Mouse (Mus musculus) hindbrain, embryonic 12.5 days (tissue): ENCODE measurements around the gene Catsper4. TPM values are rescaled to one million over a fixed set of nuclear protein-coding genes. Genes with fewer than 3 reads are reported as not detected.
A peak's percentile ranks its signal among the peaks of the same experiment; 100 is the strongest.

Experiments used
- ATAC-seq: fragments of 200-750 bp; cut with Nextera tagmentation; 2 replicates; pipeline ENCODE4 v1.8.0; 2017; ENCODE audit warnings: moderate TSS enrichment; ENCODE audit not compliant: low FRiP score
- H3K27ac ChIP-seq: fragments of 300-500 bp; sonication (generic); 2 replicates; pipeline ENCODE4 v1.5.1; 2016; ENCODE audit warnings: mild to moderate bottlenecking
- H3K27me3 ChIP-seq: fragments of 300-500 bp; sonication (generic); 2 replicates; pipeline ENCODE4 v1.6.1; 2016; ENCODE audit warnings: mild to moderate bottlenecking
- H3K36me3 ChIP-seq: fragments of 300-500 bp; sonication (generic); 2 replicates; pipeline ENCODE4 v1.6.1; 2016; ENCODE audit warnings: mild to moderate bottlenecking
- H3K4me1 ChIP-seq: fragments of 300-500 bp; sonication (generic); 2 replicates; pipeline ENCODE4 v1.6.1; 2016
- H3K4me2 ChIP-seq: fragments of 300-500 bp; sonication (generic); replicated peaks from 2 replicates; pipeline ENCODE4 v1.6.1; 2016; ENCODE audit warnings: mild to moderate bottlenecking
- H3K4me3 ChIP-seq: fragments of 300-500 bp; sonication (generic); 2 replicates; pipeline ENCODE4 v1.5.1; 2016; ENCODE audit warnings: mild to moderate bottlenecking
- H3K9ac ChIP-seq: fragments of 300-500 bp; sonication (generic); 2 replicates; pipeline ENCODE4 v1.6.1; 2016; ENCODE audit warnings: mild to moderate bottlenecking, moderate library complexity
- H3K9me3 ChIP-seq: fragments of 300-500 bp; sonication (generic); replicated peaks from 2 replicates; pipeline ENCODE4 v1.6.1; 2016; ENCODE audit warnings: mild to moderate bottlenecking
- WGBS: fragments of 180-500 bp; shearing (Covaris S2); methylation state at CpG from one replicate; pipeline ENCODE4 v1.1.7; 2016; 5-methylcytosine and 5-hydroxymethylcytosine counted together
- polyA plus RNA-seq: library from polyadenylated mRNA; unstranded; fragments of >200 nt; fragmentation: Nextera tagmentation; extraction: Ambion mirVana; gene quantifications from 2 replicates; pipeline ENCODE4 v1.2.1, GENCODE M21; 2016

The Catsper4 gene
- polyA plus RNA-seq, 1 experiment from 2014 or later = not detected

GRCm38 (mm10) chr4:134246719-134247258 lies 19.6 kb upstream of the Catsper4 start, which contains the start of gene Gm30191:
Gene Gm30191 (plus strand): TSS chr4:134246935.
- peaks cover 41% of the 10 kb centered on the region for H3K4me1 ChIP-seq
- peak within 1 kb of the TSS; percentile 83; the same call in 1 of the 2 replicates for H3K9ac ChIP-seq
- no peaks in the 10 kb centered on the region for H3K9me3 ChIP-seq
- H3K4me3 ChIP-seq = peak within 1 kb of the TSS; percentile 87
- H3K27me3 ChIP-seq = peaks cover 58% of the 10 kb centered on the region
- no peaks in the 10 kb centered on the region for H3K36me3 ChIP-seq
- H3K4me2 ChIP-seq = peak within 1 kb of the TSS; percentile 96
- 70% methylated on average over 7 of the region's 7 CpGs for WGBS
- no peak for ATAC-seq
- H3K27ac ChIP-seq = no peak within 1 kb of the TSS

- no peak overlapping the region for H3K9ac ChIP-seq
- H3K36me3 ChIP-seq = no peaks in the 10 kb centered on the region
- no peak for ATAC-seq
- peaks cover 36% of the 10 kb centered on the region for H3K4me1 ChIP-seq
- H3K27me3 ChIP-seq = peaks cover 52% of the 10 kb centered on the region
- H3K9me3 ChIP-seq = no peaks in the 10 kb centered on the region
- H3K4me3 ChIP-seq = no peak overlapping the region
- 0 out of 2 replicates have a peak overlapping the region, but pooled peaks have one; percentile 96 for H3K4me2 ChIP-seq
- 28% methylated on average over 4 of the region's 4 CpGs for WGBS
- H3K27ac ChIP-seq = no peak overlapping the region
Measured at GRCm38 (mm10) chr4:134246256-134246655, 19.1 kb upstream of the Catsper4 start.

GRCm38 (mm10) chr4:134245148-134245843 lies 18.1 kb upstream of the Catsper4 start, which contains the start of gene Zfp593:
Gene Zfp593 (minus strand): TSS chr4:134245592.
- Histone ChIP-seq H3K27ac (no peak within 1 kb of the TSS), H3K4me1 (peaks cover 26% of the 10 kb centered on the region), H3K36me3 (no peaks in the 10 kb centered on the region), H3K9me3 (no peaks in the 10 kb centered on the region), H3K4me2 (peak within 1 kb of the TSS; percentile 96), H3K27me3 (peaks cover 43% of the 10 kb centered on the region), H3K4me3 (peak within 1 kb of the TSS; percentile 87), H3K9ac (peak within 1 kb of the TSS; percentile 83)
- WGBS = under 1% methylated on average over 60 of the region's 60 CpGs
- peak; percentile 81 for ATAC-seq

DNA sequence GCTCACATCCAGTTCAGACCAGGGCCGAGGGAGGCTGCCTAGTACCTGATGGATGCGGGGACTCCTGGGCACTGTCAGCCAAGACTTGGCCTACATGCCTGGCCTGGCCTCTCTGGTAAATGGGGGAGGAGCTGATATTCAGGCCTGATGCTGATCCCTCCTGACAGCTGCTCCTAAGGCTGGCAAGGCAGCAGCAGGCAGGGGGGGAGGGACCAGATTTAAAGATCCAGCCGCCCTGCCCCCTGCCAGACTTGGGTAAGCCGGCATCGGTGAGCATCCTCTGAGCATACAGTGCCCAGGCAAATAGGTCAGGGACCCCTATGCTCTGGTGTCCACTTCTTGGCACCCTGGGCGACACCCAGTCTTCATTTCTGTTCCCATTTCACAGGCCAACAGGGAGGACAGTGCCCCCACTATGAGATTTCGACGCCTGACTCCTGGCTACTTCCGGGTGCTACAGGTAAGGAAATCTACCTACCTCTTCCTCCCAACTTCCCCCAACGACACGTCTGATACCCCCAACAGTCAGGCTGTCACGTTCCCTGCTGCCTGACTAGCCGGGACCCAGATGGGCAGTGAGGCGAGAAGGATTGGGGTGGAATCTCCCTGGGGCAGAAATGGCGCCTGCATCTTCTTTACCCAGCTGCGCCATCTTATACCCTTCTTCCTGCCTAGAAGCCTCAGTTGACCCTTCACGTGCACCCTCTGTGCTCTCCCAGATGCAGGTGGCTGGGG lies 16.5 kb upstream of the Catsper4 start, which contains the start of gene E130218I03Rik:
Gene E130218I03Rik (plus strand): TSS at position 147 of the 735 bp plus-strand sequence.
- H3K27ac ChIP-seq = no peak within 1 kb of the TSS
- H3K9ac ChIP-seq = peak within 1 kb of the TSS; percentile 83; the same call in 1 of the 2 replicates
- ATAC-seq = no peak
- peaks cover 17% of the 10 kb centered on the region for H3K4me1 ChIP-seq
- H3K36me3 ChIP-seq = no peaks in the 10 kb centered on the region
- WGBS = 91% methylated on average over 17 of the region's 17 CpGs
- no peaks in the 10 kb centered on the region for H3K9me3 ChIP-seq
- peak within 1 kb of the TSS; percentile 87 for H3K4me3 ChIP-seq
- peaks cover 31% of the 10 kb centered on the region for H3K27me3 ChIP-seq
- H3K4me2 ChIP-seq = peak within 1 kb of the TSS; percentile 96

DNA sequence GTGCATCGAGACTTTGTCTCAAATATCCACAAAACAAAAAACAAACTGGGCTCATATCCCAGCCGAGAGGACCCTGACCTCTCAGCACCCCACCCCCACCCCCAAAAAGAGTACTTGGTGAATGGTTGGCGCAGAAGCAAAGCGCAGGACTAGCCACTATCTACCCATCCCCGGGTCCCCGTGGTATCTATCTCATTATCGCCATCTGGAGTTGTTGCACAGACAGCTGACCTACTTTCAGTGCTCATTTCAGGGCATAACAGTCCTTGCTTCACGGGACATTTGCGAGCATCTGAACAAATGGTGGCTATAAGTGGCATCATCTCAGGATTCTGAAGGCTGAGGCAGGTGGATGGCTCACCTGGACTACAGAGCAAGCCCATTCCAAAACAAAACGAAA lies 11.5 kb upstream of the Catsper4 start:
- Histone ChIP-seq H3K36me3 (no peaks in the 10 kb centered on the region), H3K4me3 (no peak overlapping the region), H3K9ac (no peak overlapping the region), H3K9me3 (no peaks in the 10 kb centered on the region), H3K4me2 (peak overlapping the region; percentile 25; the same call in 1 of the 2 replicates), H3K27ac (no peak overlapping the region), H3K4me1 (peaks cover 6% of the 10 kb centered on the region; the same call in 1 of the 2 replicates), H3K27me3 (peaks cover 35% of the 10 kb centered on the region)
- 17% methylated on average over 10 of the region's 10 CpGs for WGBS
- ATAC-seq = no peak

- WGBS = 3% methylated on average over 18 of the region's 18 CpGs
- 0 out of 2 replicates have a peak, but pooled peaks have one; percentile 26 for ATAC-seq
- Histone ChIP-seq H3K27ac (no peak within 1 kb of the TSS), H3K4me2 (peak within 1 kb of the TSS; percentile 25), H3K4me3 (peak within 1 kb of the TSS; percentile 8; the same call in 1 of the 2 replicates), H3K9ac (no peak within 1 kb of the TSS), H3K27me3 (peaks cover 35% of the 10 kb centered on the region), H3K9me3 (no peaks in the 10 kb centered on the region), H3K4me1 (peaks cover 6% of the 10 kb centered on the region; the same call in 1 of the 2 replicates), H3K36me3 (no peaks in the 10 kb centered on the region)
Measured at GRCm38 (mm10) chr4:134238279-134238651, 11.1 kb upstream of the Catsper4 start, which contains the start of gene Cnksr1. Gene Cnksr1 (minus strand): TSS chr4:134238399.

DNA sequence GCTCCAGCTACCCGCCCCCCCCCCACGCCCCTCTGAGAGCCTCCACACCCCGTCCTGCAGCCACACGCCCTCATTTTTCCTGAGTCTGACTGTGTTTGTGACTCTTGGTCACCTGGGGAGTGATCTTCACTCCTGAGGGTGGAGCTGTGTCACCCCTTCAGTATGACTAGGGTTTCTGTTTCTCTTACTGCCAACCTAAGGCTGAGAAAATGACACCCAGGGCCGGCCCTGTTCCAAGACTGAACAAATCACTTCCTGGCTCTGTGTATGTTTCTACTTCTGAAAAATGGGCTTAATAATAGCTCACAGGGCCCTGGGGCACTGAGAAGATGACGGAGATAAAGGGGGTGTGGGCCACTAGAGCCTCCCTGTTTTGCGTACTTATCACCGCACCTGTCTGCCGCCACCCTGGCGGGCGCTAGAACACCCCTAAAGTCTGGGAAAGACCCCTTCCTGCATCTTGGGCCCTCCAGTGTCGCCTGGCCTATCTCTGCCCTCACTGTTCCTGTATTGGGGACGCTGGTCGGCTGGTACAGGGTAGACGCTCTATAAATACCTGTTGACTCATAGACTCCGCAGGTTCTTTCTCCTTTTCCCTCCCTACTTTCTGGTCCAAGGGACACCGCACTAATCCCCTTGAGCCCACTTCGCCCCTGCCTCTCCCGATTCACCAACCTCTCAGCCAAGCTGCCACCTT lies 10.5 kb upstream of the Catsper4 start:
- no peak overlapping the region for H3K9ac ChIP-seq
- no peak overlapping the region for H3K27ac ChIP-seq
- peak overlapping the region; percentile 8; the same call in 1 of the 2 replicates for H3K4me3 ChIP-seq
- peaks cover 7% of the 10 kb centered on the region; the same call in 1 of the 2 replicates for H3K4me1 ChIP-seq
- 27% methylated on average over 19 of the region's 19 CpGs for WGBS
- peaks cover 35% of the 10 kb centered on the region for H3K27me3 ChIP-seq
- ATAC-seq = no peak
- H3K9me3 ChIP-seq = no peaks in the 10 kb centered on the region
- H3K4me2 ChIP-seq = peak overlapping the region; percentile 25
- H3K36me3 ChIP-seq = no peaks in the 10 kb centered on the region

- H3K4me3 ChIP-seq = no peak overlapping the region
- no peaks in the 10 kb centered on the region for H3K36me3 ChIP-seq
- WGBS = 81% methylated on average over 5 of the region's 5 CpGs
- H3K27ac ChIP-seq = no peak overlapping the region
- H3K4me2 ChIP-seq = no peak overlapping the region
- H3K9ac ChIP-seq = no peak overlapping the region
- H3K27me3 ChIP-seq = peaks cover 35% of the 10 kb centered on the region
- no peaks in the 10 kb centered on the region for H3K9me3 ChIP-seq
- peaks cover 9% of the 10 kb centered on the region; the same call in 1 of the 2 replicates for H3K4me1 ChIP-seq
- ATAC-seq = no peak
Measured at GRCm38 (mm10) chr4:134234876-134235275, 7.7 kb upstream of the Catsper4 start.

- Histone ChIP-seq H3K4me1 (peaks cover 3% of the 10 kb centered on the region; the same call in 1 of the 2 replicates), H3K4me3 (no peak overlapping the region), H3K36me3 (no peaks in the 10 kb centered on the region), H3K4me2 (no peak overlapping the region), H3K27me3 (peaks cover 3% of the 10 kb centered on the region; the same call in 1 of the 2 replicates), H3K9ac (no peak overlapping the region), H3K9me3 (no peaks in the 10 kb centered on the region), H3K27ac (no peak overlapping the region)
- WGBS = 47% methylated on average over 8 of the region's 8 CpGs
- ATAC-seq = no peak
Measured at GRCm38 (mm10) chr4:134230431-134230830, 3.2 kb upstream of the Catsper4 start.

DNA sequence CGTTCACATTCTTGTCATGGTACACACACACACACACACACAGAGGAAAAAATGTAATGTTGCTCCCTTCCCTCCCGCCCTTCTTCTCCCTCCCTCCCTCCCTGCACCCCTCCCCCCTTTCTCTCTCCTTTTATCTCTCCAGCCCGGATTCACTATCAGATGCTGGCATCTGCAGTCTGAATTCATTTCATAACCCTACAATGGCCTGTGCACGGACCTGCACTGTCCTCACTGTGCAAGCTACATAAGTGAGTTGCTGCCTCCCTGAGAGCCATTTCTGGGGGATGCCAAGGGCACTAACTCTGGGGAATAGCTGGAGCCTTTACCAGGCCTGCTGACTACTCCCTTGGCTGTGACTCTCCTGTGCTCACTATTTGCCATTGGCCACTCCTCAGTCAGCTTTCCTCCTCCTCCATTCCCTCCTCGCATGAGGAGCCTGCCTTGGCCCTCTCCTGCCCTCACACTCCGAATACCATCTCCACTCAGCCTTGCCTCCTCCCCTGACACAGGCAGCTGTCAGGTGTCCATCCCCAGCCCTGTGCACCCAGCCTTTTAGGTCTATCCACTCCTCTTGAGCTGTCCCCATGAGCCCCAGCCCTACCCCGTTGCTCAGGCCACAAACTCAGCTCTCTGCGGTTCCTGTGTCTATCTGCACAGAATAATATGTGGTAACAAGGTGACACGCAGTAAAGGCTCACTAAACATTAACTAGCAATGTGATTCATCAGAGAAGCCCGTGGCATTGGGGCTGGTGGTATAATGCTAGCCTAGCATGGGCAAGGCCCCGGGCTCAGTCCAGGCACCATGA lies 4.2 kb downstream of the Catsper4 start:
- H3K27me3 ChIP-seq = 0 out of 2 replicates have a peak, but pooled peaks cover 2% of the 10 kb centered on the region
- 59% methylated on average over 11 of the region's 11 CpGs for WGBS
- H3K27ac ChIP-seq = no peak overlapping the region
- no peaks in the 10 kb centered on the region for H3K36me3 ChIP-seq
- no peak overlapping the region for H3K4me2 ChIP-seq
- no peaks in the 10 kb centered on the region for H3K9me3 ChIP-seq
- H3K9ac ChIP-seq = no peak overlapping the region
- H3K4me1 ChIP-seq = no peaks in the 10 kb centered on the region
- ATAC-seq = no peak
- no peak overlapping the region for H3K4me3 ChIP-seq

- H3K9ac ChIP-seq = no peak overlapping the region
- no peak for ATAC-seq
- H3K36me3 ChIP-seq = no peaks in the 10 kb centered on the region
- H3K27ac ChIP-seq = no peak overlapping the region
- 63% methylated on average over 6 of the region's 6 CpGs for WGBS
- H3K4me1 ChIP-seq = no peaks in the 10 kb centered on the region
- no peaks in the 10 kb centered on the region for H3K27me3 ChIP-seq
- H3K4me3 ChIP-seq = no peak overlapping the region
- H3K4me2 ChIP-seq = no peak overlapping the region
- H3K9me3 ChIP-seq = no peaks in the 10 kb centered on the region
Measured at GRCm38 (mm10) chr4:134206488-134207053, 20.6 kb downstream of the Catsper4 start.
